Mouse (Mus musculus) myocyte (in vitro differentiated cells): ENCODE data around the gene Pycard. TPM values are rescaled to one million over a fixed set of nuclear protein-coding genes. Genes with fewer than 3 reads are reported as not detected.

Experiments
- H3K27me3 ChIP-seq: one replicate; pipeline ENCODE4 v1.6.1; 2011; ENCODE audit not compliant: control insufficient read depth, insufficient read depth, insufficient read length
- H3K36me3 ChIP-seq: one replicate; pipeline ENCODE4 v1.6.1; 2011; ENCODE audit not compliant: control insufficient read depth, insufficient read depth
- H3K4me2 ChIP-seq: one replicate; pipeline ENCODE4 v1.6.1; 2011; ENCODE audit warnings: low read depth, control low read depth
- H3K4me3 ChIP-seq: one replicate; pipeline ENCODE4 v1.5.1; 2011; ENCODE audit warnings: mild to moderate bottlenecking, control low read depth, moderate library complexity
- H3K79me2 ChIP-seq: one replicate; pipeline ENCODE4 v1.6.1; 2011; ENCODE audit not compliant: control insufficient read depth, insufficient read depth
- H3ac ChIP-seq: one replicate; pipeline ENCODE4 v1.6.1; 2011; ENCODE audit not compliant: control insufficient read depth, insufficient read length
- CEBPB ChIP-seq: IDR thresholded peaks from 2 replicates; pipeline ENCODE4 v1.6.1; 2011; ENCODE audit warnings: mild to moderate bottlenecking, moderate library complexity; ENCODE audit not compliant: poor library complexity, insufficient read depth, severe bottlenecking
- E2F4 ChIP-seq: IDR thresholded peaks from one replicate; pipeline ENCODE4 v1.6.1; 2011; ENCODE audit warnings: mild to moderate bottlenecking, control low read depth, moderate library complexity; ENCODE audit not compliant: insufficient read depth
- MAX ChIP-seq: IDR thresholded peaks from one replicate; pipeline ENCODE4 v1.6.1; 2011; ENCODE audit warnings: low read depth, mild to moderate bottlenecking, control low read depth
- MYOD1 ChIP-seq, 3 experiments: IDR thresholded peaks; one replicate each; pipeline ENCODE4 v1.6.1; 2011; ENCODE audit warnings: control low read depth in 2 of 3, low read depth in 2 of 3, mild to moderate bottlenecking in 2 of 3, moderate library complexity in 1 of 3; ENCODE audit not compliant: insufficient read length in 2 of 3, control insufficient read depth in 1 of 3
- MYOG ChIP-seq, 3 experiments: IDR thresholded peaks; one replicate each; pipeline ENCODE4 v1.6.1; 2011; ENCODE audit warnings: control low read depth in 2 of 3, low read depth in 2 of 3, mild to moderate bottlenecking in 2 of 3; ENCODE audit not compliant: insufficient read length in 2 of 3, control insufficient read depth in 1 of 3, insufficient read depth in 1 of 3
- POLR2A ChIP-seq: IDR thresholded peaks from one replicate; pipeline ENCODE4 v1.6.1; 2011; ENCODE audit warnings: low read depth, mild to moderate bottlenecking, control low read depth, moderate library complexity; ENCODE audit not compliant: insufficient read length
- POLR2AphosphoS2 ChIP-seq: IDR thresholded peaks from one replicate; pipeline ENCODE4 v1.6.1; 2011; ENCODE audit warnings: low read depth, control low read depth; ENCODE audit not compliant: insufficient read length
- REST ChIP-seq: IDR thresholded peaks from one replicate; pipeline ENCODE4 v1.6.1; 2011; ENCODE audit warnings: mild to moderate bottlenecking, control low read depth, moderate library complexity; ENCODE audit not compliant: insufficient read depth, insufficient read length
- SRF ChIP-seq: IDR thresholded peaks from one replicate; pipeline ENCODE4 v1.6.1; 2011; ENCODE audit warnings: low read depth; ENCODE audit not compliant: control insufficient read depth, insufficient read length
- TCF12 ChIP-seq: IDR thresholded peaks from one replicate; pipeline ENCODE4 v1.6.1; 2011; ENCODE audit warnings: mild to moderate bottlenecking, control low read depth; ENCODE audit not compliant: poor library complexity, insufficient read depth, severe bottlenecking
- TCF3 ChIP-seq: IDR thresholded peaks from one replicate; pipeline ENCODE4 v1.6.1; 2011; ENCODE audit warnings: low read depth, control low read depth; ENCODE audit not compliant: insufficient read length
- USF1 ChIP-seq: IDR thresholded peaks from one replicate; pipeline ENCODE4 v1.6.1; 2011; ENCODE audit warnings: low read depth, mild to moderate bottlenecking, control low read depth, moderate library complexity
- polyA plus RNA-seq: library from polyadenylated mRNA; unstranded; fragments of >200 nt; fragmentation: generic; extraction: Trizol; gene quantifications from one replicate; pipeline ENCODE4 v1.2.1, GENCODE M21; 2012; ENCODE audit warnings: missing spikeins

Gene Pycard
- polyA plus RNA-seq, 1 experiment: 3.9 TPM

DNA sequence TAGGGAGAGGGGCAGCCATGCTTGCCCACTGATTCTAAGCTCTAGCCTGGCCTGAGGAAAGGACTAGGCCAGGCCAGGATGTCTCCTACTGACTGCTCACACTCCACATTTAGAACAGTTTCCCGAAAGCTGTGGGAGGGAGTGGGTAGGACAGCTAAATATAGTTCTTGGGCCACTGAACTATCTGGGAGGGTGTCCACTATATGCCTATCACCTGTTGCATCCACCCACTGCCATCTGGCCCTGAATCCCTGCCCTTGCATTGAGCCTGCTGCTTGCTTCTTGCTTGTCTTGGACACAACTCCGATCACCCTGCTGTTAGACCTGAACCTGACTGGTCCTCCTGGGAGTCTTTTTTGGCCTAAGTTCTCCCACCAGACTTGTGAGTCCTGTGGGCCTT lies 10.0 kb upstream of the Pycard start, which contains the start of gene Trim72:
Gene Trim72 (plus strand): TSS at position 262 of the 400 bp plus-strand sequence.
- no peaks in the 10 kb centered on the region for H3K27me3 ChIP-seq
- TF ChIP-seq USF1 (no peak), TCF3 (peak; percentile 84), TCF12 (peak; percentile 88), MYOD1 (IDR thresholded peaks at IDR 0.05; ENCODE audit: control insufficient read depth in 1 of 3, insufficient read length in 2 of 3, low read depth in 2 of 3) (peak; percentile 78 to 99 (median 98)), POLR2A (peak; percentile 59), MYOG (IDR thresholded peaks at IDR 0.05; ENCODE audit: control insufficient read depth in 1 of 3, insufficient read depth in 1 of 3, insufficient read length in 2 of 3, low read depth in 2 of 3) (peak; percentile 90 to 98 (median 93)), SRF (no peak), REST (peak; percentile 7), E2F4 (no peak), MAX (no peak), POLR2AphosphoS2 (peak; percentile 73)
- peaks cover 10% of the 10 kb centered on the region for H3K36me3 ChIP-seq
- peak within 1 kb of the TSS; percentile 15 for H3ac ChIP-seq
- peaks cover 8% of the 10 kb centered on the region for H3K79me2 ChIP-seq
- H3K4me3 ChIP-seq: peak within 1 kb of the TSS; percentile 71
- peak within 1 kb of the TSS; percentile 75 for H3K4me2 ChIP-seq

GRCm38 (mm10) chr7:128003098-128003497 lies 9.4 kb upstream of the Pycard start:
- Histone ChIP-seq H3K4me3 (no peak overlapping the region), H3ac (no peak overlapping the region), H3K27me3 (no peaks in the 10 kb centered on the region), H3K4me2 (peak overlapping the region; percentile 75), H3K36me3 (peaks cover 5% of the 10 kb centered on the region), H3K79me2 (peaks cover 8% of the 10 kb centered on the region)
- no peak for TF ChIP-seq REST

DNA sequence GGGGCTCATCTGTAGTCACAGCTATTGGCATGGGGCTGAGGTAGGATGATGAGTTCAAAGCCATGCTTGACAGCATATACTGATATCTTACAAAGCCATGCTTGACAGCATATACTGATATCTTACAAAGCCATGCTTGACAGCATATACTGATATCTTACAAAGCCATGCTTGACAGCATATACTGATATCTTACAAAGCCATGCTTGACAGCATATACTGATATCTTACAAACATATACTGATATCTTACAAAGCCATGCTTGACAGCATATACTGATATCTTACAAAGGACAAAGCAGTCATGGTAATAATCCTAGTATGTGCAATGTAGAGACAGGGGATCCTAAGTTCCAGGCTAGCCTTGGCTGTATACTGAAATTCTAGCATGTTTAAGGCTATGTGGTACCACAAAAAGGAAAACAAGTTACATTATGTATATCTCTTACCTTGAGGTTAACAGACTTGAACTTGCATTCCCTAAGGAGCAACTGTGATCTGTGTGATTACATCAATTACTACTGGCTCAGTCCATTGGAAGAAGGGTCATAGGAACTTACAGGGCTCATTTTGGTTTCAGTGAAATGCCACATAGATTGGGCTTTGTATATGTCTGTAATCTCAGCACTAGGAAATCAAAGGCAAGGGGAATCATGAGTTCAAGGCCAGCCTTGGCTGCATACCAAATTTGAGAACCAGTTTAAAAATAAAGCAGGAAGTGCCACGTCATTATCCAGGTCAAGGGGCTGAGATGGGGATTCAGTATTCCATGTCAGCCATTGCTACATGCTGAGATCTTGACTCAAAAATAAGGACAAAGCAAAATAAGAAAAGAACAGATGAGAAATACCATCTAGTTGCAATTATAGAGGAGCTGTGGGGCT lies 6.6 kb upstream of the Pycard start:
- H3K79me2 ChIP-seq: peaks cover 4% of the 10 kb centered on the region
- TF ChIP-seq MYOG (IDR thresholded peaks at IDR 0.05; ENCODE audit: control insufficient read depth in 1 of 3, insufficient read depth in 1 of 3, insufficient read length in 2 of 3, low read depth in 2 of 3) (no peak), TCF12 (no peak), E2F4 (no peak), USF1 (no peak), MYOD1 (IDR thresholded peaks at IDR 0.05; ENCODE audit: control insufficient read depth in 1 of 3, insufficient read length in 2 of 3, low read depth in 2 of 3) (no peak), CEBPB (no peak), POLR2AphosphoS2 (no peak), POLR2A (no peak), TCF3 (no peak), SRF (no peak), MAX (no peak), REST (no peak)

GRCm38 (mm10) chr7:127999436-127999835 lies 5.8 kb upstream of the Pycard start:
- Histone ChIP-seq H3K4me3 (no peak overlapping the region), H3K36me3 (no peaks in the 10 kb centered on the region), H3ac (no peak overlapping the region), H3K79me2 (no peaks in the 10 kb centered on the region), H3K27me3 (no peaks in the 10 kb centered on the region), H3K4me2 (peak overlapping the region; percentile 12)
- TF ChIP-seq CEBPB: no peak
- TF ChIP-seq MAX: no peak
- no peak for TF ChIP-seq TCF3
- no peak for TF ChIP-seq MYOD1 (IDR thresholded peaks at IDR 0.05; ENCODE audit: control insufficient read depth in 1 of 3, insufficient read length in 2 of 3, low read depth in 2 of 3)
- no peak for TF ChIP-seq SRF
- TF ChIP-seq REST: no peak
- no peak for TF ChIP-seq POLR2A
- TF ChIP-seq E2F4: no peak
- no peak for TF ChIP-seq MYOG (IDR thresholded peaks at IDR 0.05; ENCODE audit: control insufficient read depth in 1 of 3, insufficient read depth in 1 of 3, insufficient read length in 2 of 3, low read depth in 2 of 3)
- TF ChIP-seq POLR2AphosphoS2: no peak

More for the DNA sequence above, 6.6 kb upstream of the Pycard start:
- H3K27me3 ChIP-seq: no peaks in the 10 kb centered on the region
- H3ac ChIP-seq: no peak overlapping the region
- no peaks in the 10 kb centered on the region for H3K36me3 ChIP-seq
- no peak overlapping the region for H3K4me3 ChIP-seq
- peak overlapping the region; percentile 12 for H3K4me2 ChIP-seq
